Mouse (Mus musculus) heart, postnatal 0 days (tissue): Measurements from ENCODE around the gene Mtcp1.

Experiments used
- CTCF ChIP-seq: IDR thresholded peaks from 2 replicates; pipeline ENCODE4 v1.5.1; 2016; ENCODE audit warnings: antibody characterized with exemption, control low read depth, low read depth
- EP300 ChIP-seq: IDR thresholded peaks from 2 replicates; pipeline ENCODE4 v1.6.1; 2016; ENCODE audit warnings: antibody characterized with exemption, low read depth

DNA sequence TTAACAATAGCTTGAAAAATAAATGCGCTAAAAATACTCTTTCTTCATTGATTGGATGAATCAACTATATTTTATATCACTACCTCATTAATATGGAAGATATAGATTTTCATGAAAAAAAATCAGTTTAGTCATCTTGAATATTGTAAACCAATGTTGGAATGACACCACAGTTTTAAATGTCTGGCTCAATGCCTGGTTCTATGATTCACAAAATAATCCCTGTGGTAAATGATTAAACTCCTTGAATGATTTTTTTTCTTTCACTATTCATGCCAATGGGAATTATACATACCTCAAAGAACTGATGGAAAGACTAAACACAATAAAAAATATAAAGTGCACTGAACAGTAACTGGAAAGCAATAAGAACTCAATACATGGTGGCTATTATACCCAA lies 6.7 kb downstream of the Mtcp1 start:
- no peak for TF ChIP-seq CTCF
- no peak for TF ChIP-seq EP300
